Mouse (Mus musculus) lung, adult 18-20 months (tissue): ENCODE results near the gene Kcnq2.

Source experiments
- DNase-seq, 2 experiments: peaks; one replicate each; pipeline ENCODE4 v3.0.0; 2022; ENCODE audit warnings: mixed read lengths in 2 of 2

Kcnq2 gene

GRCm38 (mm10) chr2:181038644-181039355 is 96.3 kb downstream of the Kcnq2 start:
- no peak for DNase-seq

- no peak for DNase-seq
Measured at GRCm38 (mm10) chr2:181036561-181036960, 98.5 kb downstream of the Kcnq2 start.

GRCm38 (mm10) chr2:181035186-181035585 is 99.9 kb downstream of the Kcnq2 start:
- no peak for DNase-seq

- no peak for DNase-seq
Measured at GRCm38 (mm10) chr2:181033310-181033709, 101.8 kb downstream of the Kcnq2 start.

GRCm38 (mm10) chr2:181032407-181032806 is 102.7 kb downstream of the Kcnq2 start:
- DNase-seq, result no peak

GRCm38 (mm10) chr2:181031406-181031934 is 103.6 kb downstream of the Kcnq2 start:
- DNase-seq, result no peak
